Mouse (Mus musculus) left cerebral cortex, adult 9 months (tissue): ENCODE results near the gene Olfr672.
"Not testable (repeated sequence)": the region's sequence is repeated elsewhere in the genome, so short reads cannot be mapped to it uniquely, and the experiment has no call there.

Experiments
- DNase-seq, 2 experiments: peaks; one replicate each; pipeline ENCODE4 v3.0.0; 2022; ENCODE audit warnings: low spot score in 2 of 2

Olfr672 gene

DNA sequence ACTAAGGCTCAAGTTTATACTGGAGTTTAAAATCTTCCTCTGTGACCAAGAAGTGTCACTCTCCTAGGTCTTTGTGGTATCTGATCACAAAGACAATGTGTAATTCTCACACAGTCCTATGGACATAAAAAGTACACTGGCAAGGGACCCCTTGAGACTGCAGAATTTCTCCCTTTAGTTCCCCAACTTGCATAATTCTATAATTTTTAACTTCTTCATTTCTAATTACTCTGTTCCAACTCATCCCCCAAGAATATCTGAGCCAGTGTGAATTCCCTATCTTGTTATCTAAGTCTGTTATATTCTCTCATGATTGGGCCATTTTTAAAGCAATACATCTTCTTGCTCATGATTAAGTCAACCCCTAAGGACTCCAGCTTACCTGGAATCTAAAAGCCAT lies at the start of gene Olfr672:
TSS of gene Olfr672 (minus strand) at position 101 of the 400 bp plus-strand sequence.
- no peak for DNase-seq

DNA sequence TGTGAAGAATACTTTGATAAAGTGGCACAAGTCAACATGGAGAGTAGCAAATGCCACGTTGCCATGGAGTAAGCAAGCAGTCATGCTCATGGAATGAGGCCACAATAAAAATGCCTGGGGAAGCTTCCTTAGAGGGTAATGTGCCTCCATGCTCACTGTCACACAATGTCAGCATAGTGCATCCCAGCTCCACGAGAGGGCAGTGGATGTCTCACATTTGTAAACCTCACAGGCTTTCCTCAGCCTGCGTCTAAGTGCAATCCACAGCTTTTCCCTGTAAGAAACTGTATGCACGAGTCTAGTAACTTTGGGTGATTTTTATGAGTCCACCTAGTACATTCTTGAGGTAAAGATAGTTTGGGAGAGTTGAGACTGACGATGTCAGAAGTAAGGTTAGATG lies 32.0 kb upstream of the Olfr672 start:
- DNase-seq, result not testable (repeated sequence)

GRCm38 (mm10) chr7:105032398-105032797 lies 30.6 kb upstream of the Olfr672 start, which contains the start of gene Olfr676:
Gene Olfr676 (plus strand): TSS chr7:105032698.
- no peak for DNase-seq

- no peak for DNase-seq
These were observed 26.5 kb upstream of the Olfr672 start, which contains the start of gene Olfr675 for GRCm38 (mm10) chr7:105028360-105028759. Gene Olfr675 (minus strand): TSS chr7:105028460.

- DNase-seq, result no peak
These were observed 20.7 kb upstream of the Olfr672 start for GRCm38 (mm10) chr7:105022530-105022929.

DNA sequence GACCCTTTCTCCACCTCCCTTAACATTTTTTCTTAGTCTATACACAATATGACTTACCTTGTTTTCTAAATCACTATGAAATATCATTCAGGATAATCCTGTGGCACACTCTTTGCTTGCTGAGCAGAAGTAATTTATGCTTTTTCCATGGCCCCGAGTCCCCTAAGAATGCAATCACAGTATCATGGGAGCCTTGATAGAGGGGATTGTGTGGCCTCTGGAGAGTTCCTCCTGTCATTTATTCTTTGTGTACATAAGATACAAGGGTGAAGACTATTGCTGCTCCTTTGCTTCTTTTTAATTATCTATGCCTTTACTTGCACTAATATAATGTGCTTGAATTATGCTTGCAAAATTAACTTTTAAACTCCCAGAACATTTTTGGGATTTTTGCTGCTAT lies 22.8 kb downstream of the Olfr672 start, which contains the start of gene Olfr671:
TSS of gene Olfr671 (minus strand) at position 101 of the 400 bp plus-strand sequence.
- DNase-seq, result no peak

- DNase-seq, result not testable (repeated sequence)
These were observed 29.3 kb downstream of the Olfr672 start for GRCm38 (mm10) chr7:104972507-104972906.

DNA sequence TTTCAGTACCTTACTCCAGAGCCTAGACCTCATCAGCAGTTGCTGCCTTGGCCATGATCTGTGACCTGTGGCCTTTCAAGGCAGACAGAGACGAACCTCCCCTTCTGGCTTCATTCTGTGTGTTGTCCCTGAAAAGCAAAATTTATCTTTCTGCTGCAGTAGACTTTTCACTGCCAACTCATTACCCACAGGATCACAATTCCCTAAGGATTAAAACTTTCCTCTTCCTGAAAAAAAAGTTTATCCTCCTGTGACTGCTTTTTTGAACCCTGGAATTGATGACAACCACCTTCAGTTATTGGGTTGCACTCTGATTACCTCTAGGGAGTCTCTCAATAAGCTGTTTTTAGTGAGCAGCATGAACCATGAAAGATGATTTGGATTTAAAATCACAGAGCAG lies 39.3 kb downstream of the Olfr672 start, which contains the start of gene Olfr670:
TSS of gene Olfr670 (minus strand) at position 101 of the 400 bp plus-strand sequence.
- DNase-seq, result no peak

- DNase-seq, result not testable (repeated sequence)
These were observed 51.6 kb downstream of the Olfr672 start for GRCm38 (mm10) chr7:104950234-104950633.
